Mouse (Mus musculus) forebrain, embryonic 15.5 days (tissue): Measurements from ENCODE around the gene Ero1lb. TPM values are rescaled to one million over a fixed set of nuclear protein-coding genes. Genes with fewer than 3 reads are reported as not detected.

Experiments
- ATAC-seq: fragments of 200-750 bp; cut with Nextera tagmentation; replicated peaks from 2 replicates; pipeline ENCODE4 v1.8.0; 2017; ENCODE audit warnings: mild to moderate bottlenecking, moderate TSS enrichment, moderate library complexity
- H3K27ac ChIP-seq: fragments of 300-500 bp; sonication (generic); replicated peaks from 2 replicates; pipeline ENCODE4 v1.5.1; 2015; ENCODE audit warnings: mild to moderate bottlenecking, inconsistent platforms
- H3K27me3 ChIP-seq: fragments of 300-500 bp; sonication (generic); 2 replicates; pipeline ENCODE4 v1.6.1; 2015; ENCODE audit warnings: inconsistent platforms
- H3K36me3 ChIP-seq: fragments of 300-500 bp; sonication (generic); 2 replicates; pipeline ENCODE4 v1.6.1; 2015; ENCODE audit warnings: mild to moderate bottlenecking, inconsistent platforms
- H3K4me1 ChIP-seq: fragments of 300-500 bp; sonication (generic); 2 replicates; pipeline ENCODE4 v1.6.1; 2015; ENCODE audit warnings: inconsistent platforms
- H3K4me2 ChIP-seq: fragments of 300-500 bp; sonication (generic); replicated peaks from 2 replicates; pipeline ENCODE4 v1.6.1; 2015; ENCODE audit warnings: mild to moderate bottlenecking, inconsistent platforms
- H3K4me3 ChIP-seq: fragments of 300-500 bp; sonication (generic); 2 replicates; pipeline ENCODE4 v1.5.1; 2015; ENCODE audit warnings: mild to moderate bottlenecking, inconsistent platforms
- H3K9ac ChIP-seq: fragments of 300-500 bp; sonication (generic); replicated peaks from 2 replicates; pipeline ENCODE4 v1.6.1; 2015; ENCODE audit warnings: mild to moderate bottlenecking, inconsistent platforms
- H3K9me3 ChIP-seq: fragments of 300-500 bp; sonication (generic); 2 replicates; pipeline ENCODE4 v1.6.1; 2016; ENCODE audit warnings: inconsistent platforms
- WGBS: fragments of 180-500 bp; shearing (Covaris S2); methylation state at CpG from one replicate; pipeline ENCODE4 v1.1.7; 2015; ENCODE audit warnings: mixed read lengths; 5-methylcytosine and 5-hydroxymethylcytosine counted together
- polyA plus RNA-seq: library from polyadenylated mRNA; unstranded; fragments of >200 nt; fragmentation: Nextera tagmentation; extraction: Ambion mirVana; gene quantifications from 2 replicates; pipeline ENCODE4 v1.2.1, GENCODE M21; 2015

Gene Ero1lb
- 14.0 TPM in 2 replicates for polyA plus RNA-seq

- peak within 1 kb of the TSS; percentile 6; the same call in 1 of the 2 replicates for H3K27ac ChIP-seq
- under 1% methylated on average over 73 of the region's 73 CpGs for WGBS
- peak within 1 kb of the TSS; percentile 75 for H3K4me2 ChIP-seq
- peak within 1 kb of the TSS; percentile 74 for H3K9ac ChIP-seq
- H3K36me3 ChIP-seq: no peaks in the 10 kb centered on the region
- no peaks in the 10 kb centered on the region for H3K9me3 ChIP-seq
- peak; percentile 99 for ATAC-seq
- peak within 1 kb of the TSS; percentile 80 for H3K4me3 ChIP-seq
- no peaks in the 10 kb centered on the region for H3K27me3 ChIP-seq
- peaks cover 14% of the 10 kb centered on the region for H3K4me1 ChIP-seq
Observed at GRCm38 (mm10) chr13:12565621-12566390, at the start of gene Ero1lb. Gene Ero1lb, plus strand, starts transcription at chr13:12565874.

GRCm38 (mm10) chr13:12519371-12519770, 46.3 kb upstream of the Ero1lb start:
- 4% methylated on average over 18 of the region's 18 CpGs for WGBS
- peaks cover 8% of the 10 kb centered on the region; the same call in 1 of the 2 replicates for H3K27me3 ChIP-seq
- H3K4me3 ChIP-seq: peak overlapping the region; percentile 53
- no peak overlapping the region for H3K27ac ChIP-seq
- H3K36me3 ChIP-seq: no peaks in the 10 kb centered on the region
- peak overlapping the region; percentile 94 for H3K4me2 ChIP-seq
- peak; percentile 69 for ATAC-seq
- H3K9ac ChIP-seq: 0 out of 2 replicates have a peak overlapping the region, but pooled peaks have one; percentile 11
- H3K4me1 ChIP-seq: peaks cover 7% of the 10 kb centered on the region; the same call in 1 of the 2 replicates
- no peaks in the 10 kb centered on the region for H3K9me3 ChIP-seq

- H3K4me3 ChIP-seq: peak within 1 kb of the TSS; percentile 53
- WGBS: under 1% methylated on average over 35 of the region's 35 CpGs
- H3K9ac ChIP-seq: peak within 1 kb of the TSS; percentile 53
- H3K9me3 ChIP-seq: no peaks in the 10 kb centered on the region
- peaks cover 7% of the 10 kb centered on the region; the same call in 1 of the 2 replicates for H3K4me1 ChIP-seq
- no peak within 1 kb of the TSS for H3K27ac ChIP-seq
- peak; percentile 90 for ATAC-seq
- peak within 1 kb of the TSS; percentile 94 for H3K4me2 ChIP-seq
- H3K27me3 ChIP-seq: peaks cover 8% of the 10 kb centered on the region; the same call in 1 of the 2 replicates
- no peaks in the 10 kb centered on the region for H3K36me3 ChIP-seq
Observed at GRCm38 (mm10) chr13:12519955-12520584, 45.6 kb upstream of the Ero1lb start, which contains the start of gene Edaradd. Gene Edaradd, minus strand, starts transcription at chr13:12520438.

- Histone ChIP-seq H3K27ac (no peak overlapping the region), H3K27me3 (peaks cover 8% of the 10 kb centered on the region; the same call in 1 of the 2 replicates), H3K9me3 (no peaks in the 10 kb centered on the region), H3K4me1 (peaks cover 7% of the 10 kb centered on the region; the same call in 1 of the 2 replicates), H3K4me3 (no peak overlapping the region), H3K9ac (no peak overlapping the region), H3K36me3 (no peaks in the 10 kb centered on the region), H3K4me2 (no peak overlapping the region)
- ATAC-seq: no peak
Observed at GRCm38 (mm10) chr13:12522346-12522745, 43.3 kb upstream of the Ero1lb start.

- H3K27ac ChIP-seq: no peak overlapping the region
- H3K4me1 ChIP-seq: no peaks in the 10 kb centered on the region
- no peak overlapping the region for H3K4me3 ChIP-seq
- H3K9me3 ChIP-seq: no peaks in the 10 kb centered on the region
- H3K27me3 ChIP-seq: 0 out of 2 replicates have a peak, but pooled peaks cover 4% of the 10 kb centered on the region
- WGBS: 97% methylated on average over 4 of the region's 4 CpGs
- ATAC-seq: no peak
- H3K4me2 ChIP-seq: no peak overlapping the region
- no peak overlapping the region for H3K9ac ChIP-seq
- no peaks in the 10 kb centered on the region for H3K36me3 ChIP-seq
Observed at GRCm38 (mm10) chr13:12525678-12526077, 40.0 kb upstream of the Ero1lb start.

- no peak overlapping the region for H3K9ac ChIP-seq
- no peak overlapping the region for H3K4me2 ChIP-seq
- no peak overlapping the region for H3K4me3 ChIP-seq
- no peaks in the 10 kb centered on the region for H3K27me3 ChIP-seq
- no peaks in the 10 kb centered on the region for H3K36me3 ChIP-seq
- no peak for ATAC-seq
- H3K4me1 ChIP-seq: peaks cover 1% of the 10 kb centered on the region; the same call in 1 of the 2 replicates
- WGBS: 95% methylated on average over 3 of the region's 3 CpGs
- no peaks in the 10 kb centered on the region for H3K9me3 ChIP-seq
- no peak overlapping the region for H3K27ac ChIP-seq
Observed at GRCm38 (mm10) chr13:12534628-12535027, 31.0 kb upstream of the Ero1lb start.

GRCm38 (mm10) chr13:12537971-12538370, 27.7 kb upstream of the Ero1lb start:
- no peak overlapping the region for H3K4me2 ChIP-seq
- H3K27me3 ChIP-seq: peaks cover 12% of the 10 kb centered on the region; the same call in 1 of the 2 replicates
- H3K9me3 ChIP-seq: no peaks in the 10 kb centered on the region
- no peak overlapping the region for H3K4me3 ChIP-seq
- H3K4me1 ChIP-seq: peaks cover 16% of the 10 kb centered on the region
- H3K27ac ChIP-seq: no peak overlapping the region
- 74% methylated on average over 6 of the region's 6 CpGs for WGBS
- no peaks in the 10 kb centered on the region for H3K36me3 ChIP-seq
- ATAC-seq: no peak
- H3K9ac ChIP-seq: no peak overlapping the region

- ATAC-seq: peak; percentile 54
- Histone ChIP-seq H3K4me3 (peak overlapping the region; percentile 6; the same call in 1 of the 2 replicates), H3K9ac (no peak overlapping the region), H3K9me3 (no peaks in the 10 kb centered on the region), H3K4me1 (peaks cover 16% of the 10 kb centered on the region), H3K27me3 (peaks cover 12% of the 10 kb centered on the region; the same call in 1 of the 2 replicates), H3K27ac (peak overlapping the region; percentile 19; the same call in 1 of the 2 replicates), H3K36me3 (no peaks in the 10 kb centered on the region), H3K4me2 (peak overlapping the region; percentile 30)
- 8% methylated on average over 11 of the region's 11 CpGs for WGBS
Observed at GRCm38 (mm10) chr13:12539716-12540115, 26.0 kb upstream of the Ero1lb start.

- no peaks in the 10 kb centered on the region for H3K9me3 ChIP-seq
- H3K4me2 ChIP-seq: peak overlapping the region; percentile 30
- peaks cover 16% of the 10 kb centered on the region for H3K4me1 ChIP-seq
- H3K36me3 ChIP-seq: no peaks in the 10 kb centered on the region
- WGBS: 53% methylated on average over 13 of the region's 13 CpGs
- peaks cover 12% of the 10 kb centered on the region; the same call in 1 of the 2 replicates for H3K27me3 ChIP-seq
- peak overlapping the region; percentile 19; the same call in 1 of the 2 replicates for H3K27ac ChIP-seq
- ATAC-seq: peak; percentile 4; the same call in 1 of the 2 replicates
- H3K9ac ChIP-seq: no peak overlapping the region
- peak overlapping the region; percentile 6; the same call in 1 of the 2 replicates for H3K4me3 ChIP-seq
Observed at GRCm38 (mm10) chr13:12540119-12540518, 25.6 kb upstream of the Ero1lb start.

- ATAC-seq: peak; percentile 47
Observed at GRCm38 (mm10) chr13:12542006-12542981, 23.4 kb upstream of the Ero1lb start.

GRCm38 (mm10) chr13:12543246-12543645, 22.4 kb upstream of the Ero1lb start:
- H3K4me3 ChIP-seq: no peak overlapping the region
- H3K4me2 ChIP-seq: no peak overlapping the region
- H3K9ac ChIP-seq: no peak overlapping the region
- no peaks in the 10 kb centered on the region for H3K36me3 ChIP-seq
- H3K27ac ChIP-seq: peak overlapping the region; percentile 58
- 56% methylated on average over 5 of the region's 5 CpGs for WGBS
- peaks cover 12% of the 10 kb centered on the region; the same call in 1 of the 2 replicates for H3K27me3 ChIP-seq
- no peaks in the 10 kb centered on the region for H3K9me3 ChIP-seq
- ATAC-seq: peak; percentile 39
- peaks cover 16% of the 10 kb centered on the region for H3K4me1 ChIP-seq

More at GRCm38 (mm10) chr13:12542006-12542981, 23.4 kb upstream of the Ero1lb start:
- peaks cover 16% of the 10 kb centered on the region for H3K4me1 ChIP-seq
- peaks cover 12% of the 10 kb centered on the region; the same call in 1 of the 2 replicates for H3K27me3 ChIP-seq
- H3K36me3 ChIP-seq: no peaks in the 10 kb centered on the region
- peak overlapping the region; percentile 18; the same call in 1 of the 2 replicates for H3K4me2 ChIP-seq
- H3K27ac ChIP-seq: peak overlapping the region; percentile 58
- no peaks in the 10 kb centered on the region for H3K9me3 ChIP-seq
- H3K9ac ChIP-seq: no peak overlapping the region
- WGBS: 10% methylated on average over 23 of the region's 23 CpGs
- no peak overlapping the region for H3K4me3 ChIP-seq
